Mouse (Mus musculus): ENCODE measurements around the gene Ccdc85c. TPM values are rescaled to one million over a fixed set of nuclear protein-coding genes. Genes with fewer than 3 reads are reported as not detected.

Gene Ccdc85c
- polyA plus RNA-seq, 1 experiment = 22.5 TPM

DNA sequence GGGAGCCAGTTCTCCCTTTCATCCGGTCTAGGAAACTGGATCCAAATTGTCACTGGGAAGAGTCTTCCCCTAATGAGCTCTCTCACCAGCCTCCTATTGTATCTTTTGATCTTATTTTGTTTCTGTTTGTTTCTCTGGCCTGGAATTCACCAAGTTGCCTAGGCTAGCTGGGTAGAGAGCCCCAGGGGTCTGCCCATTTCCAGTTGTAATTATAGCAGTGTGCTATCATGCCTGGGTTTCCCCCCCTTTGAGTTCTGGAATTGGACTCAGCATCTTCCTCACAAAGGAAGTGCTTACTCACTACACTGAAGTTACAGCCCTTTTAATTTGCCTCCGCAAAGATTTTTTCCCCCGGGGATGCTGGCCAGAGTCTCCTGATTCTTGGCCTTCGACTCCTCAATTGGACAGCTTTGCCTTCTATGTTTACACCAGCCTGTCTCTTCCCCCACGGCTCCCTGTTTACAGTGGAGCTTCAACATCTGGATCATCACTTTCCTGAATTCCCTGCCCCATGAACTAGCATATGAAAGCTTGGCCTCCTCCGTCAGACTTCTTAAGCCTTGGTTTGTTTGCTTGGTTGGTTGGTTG lies 28.6 kb upstream of the Ccdc85c start:
- 35% methylated on average over 6 of the region's 6 CpGs for WGBS
- Histone ChIP-seq H3K4me3 (replicated peaks; ENCODE audit: extremely low read depth, low read depth, low read length) (no peak overlapping the region), H3K4me1 (ENCODE audit: control insufficient read depth, insufficient read depth, low read length) (peaks cover 7% of the 10 kb centered on the region; the same call in 1 of the 2 replicates)
- TF ChIP-seq CTCF (IDR thresholded peaks at IDR 0.05; ENCODE audit: insufficient read depth, low read length) (no peak), POLR2A (IDR thresholded peaks at IDR 0.05; ENCODE audit: borderline replicate concordance, extremely low read depth, low read depth, low read length) (no peak)
- DNase-seq = no peak

DNA sequence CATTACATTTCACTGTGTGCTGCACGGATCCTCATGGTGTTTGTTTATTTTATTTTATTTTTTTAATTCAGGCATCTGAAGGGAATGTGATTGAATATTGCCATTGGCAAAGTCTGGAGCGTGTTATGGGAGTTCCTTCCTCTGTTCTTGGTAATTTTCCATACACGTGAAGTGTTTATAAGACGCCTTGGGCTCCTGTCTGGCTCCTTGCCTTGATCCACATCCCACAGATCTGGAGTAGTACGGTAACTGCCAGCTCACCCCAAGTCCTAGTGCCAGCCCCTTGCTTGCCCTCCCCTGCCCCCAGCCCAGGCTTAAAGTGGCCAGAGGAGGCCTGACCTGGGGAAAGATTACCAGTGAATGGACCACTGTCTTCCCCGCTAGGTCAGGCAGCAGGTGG lies 25.8 kb upstream of the Ccdc85c start:
- 45% methylated on average over 6 of the region's 6 CpGs for WGBS
- peaks cover 5% of the 10 kb centered on the region; the same call in 1 of the 2 replicates for H3K4me1 ChIP-seq (ENCODE audit: control insufficient read depth, insufficient read depth, low read length)
- no peak for TF ChIP-seq CTCF (IDR thresholded peaks at IDR 0.05; ENCODE audit: insufficient read depth, low read length)
- TF ChIP-seq POLR2A (IDR thresholded peaks at IDR 0.05; ENCODE audit: borderline replicate concordance, extremely low read depth, low read depth, low read length) = no peak
- no peak overlapping the region for H3K4me3 ChIP-seq (replicated peaks; ENCODE audit: extremely low read depth, low read depth, low read length)
- no peak for DNase-seq

GRCm38 (mm10) chr12:108297033-108297432 lies 21.8 kb upstream of the Ccdc85c start:
- Histone ChIP-seq H3K4me1 (ENCODE audit: control insufficient read depth, insufficient read depth, low read length) (0 out of 2 replicates have a peak, but pooled peaks cover 3% of the 10 kb centered on the region), H3K4me3 (replicated peaks; ENCODE audit: extremely low read depth, low read depth, low read length) (no peak overlapping the region)
- WGBS = 83% methylated on average over 6 of the region's 6 CpGs
- no peak for DNase-seq
- TF ChIP-seq POLR2A (IDR thresholded peaks at IDR 0.05; ENCODE audit: borderline replicate concordance, extremely low read depth, low read depth, low read length) (no peak), CTCF (IDR thresholded peaks at IDR 0.05; ENCODE audit: insufficient read depth, low read length) (peak; percentile 44; the same call in 1 of the 2 replicates)

GRCm38 (mm10) chr12:108294620-108295019 lies 19.4 kb upstream of the Ccdc85c start:
- Histone ChIP-seq H3K4me3 (replicated peaks; ENCODE audit: extremely low read depth, low read depth, low read length) (no peak overlapping the region), H3K4me1 (ENCODE audit: control insufficient read depth, insufficient read depth, low read length) (no peaks in the 10 kb centered on the region)
- TF ChIP-seq POLR2A (IDR thresholded peaks at IDR 0.05; ENCODE audit: borderline replicate concordance, extremely low read depth, low read depth, low read length) (no peak), CTCF (IDR thresholded peaks at IDR 0.05; ENCODE audit: insufficient read depth, low read length) (no peak)
- DNase-seq = no peak
- WGBS = 45% methylated on average over 3 of the region's 3 CpGs

- Histone ChIP-seq H3K4me3 (replicated peaks; ENCODE audit: extremely low read depth, low read depth, low read length) (no peak overlapping the region), H3K4me1 (ENCODE audit: control insufficient read depth, insufficient read depth, low read length) (no peaks in the 10 kb centered on the region)
- peak; percentile 68 for DNase-seq
- WGBS = 8% methylated on average over 8 of the region's 8 CpGs
- TF ChIP-seq POLR2A (IDR thresholded peaks at IDR 0.05; ENCODE audit: borderline replicate concordance, extremely low read depth, low read depth, low read length) = no peak
- TF ChIP-seq CTCF (IDR thresholded peaks at IDR 0.05; ENCODE audit: insufficient read depth, low read length) = peak; percentile 94
These were observed 17.7 kb upstream of the Ccdc85c start for GRCm38 (mm10) chr12:108292957-108293356.

GRCm38 (mm10) chr12:108292419-108292818 lies 17.2 kb upstream of the Ccdc85c start:
- 28% methylated on average over 9 of the region's 9 CpGs for WGBS
- TF ChIP-seq POLR2A (IDR thresholded peaks at IDR 0.05; ENCODE audit: borderline replicate concordance, extremely low read depth, low read depth, low read length) = no peak
- TF ChIP-seq CTCF (IDR thresholded peaks at IDR 0.05; ENCODE audit: insufficient read depth, low read length) = no peak
- Histone ChIP-seq H3K4me3 (replicated peaks; ENCODE audit: extremely low read depth, low read depth, low read length) (no peak overlapping the region), H3K4me1 (ENCODE audit: control insufficient read depth, insufficient read depth, low read length) (no peaks in the 10 kb centered on the region)
- DNase-seq = no peak

DNA sequence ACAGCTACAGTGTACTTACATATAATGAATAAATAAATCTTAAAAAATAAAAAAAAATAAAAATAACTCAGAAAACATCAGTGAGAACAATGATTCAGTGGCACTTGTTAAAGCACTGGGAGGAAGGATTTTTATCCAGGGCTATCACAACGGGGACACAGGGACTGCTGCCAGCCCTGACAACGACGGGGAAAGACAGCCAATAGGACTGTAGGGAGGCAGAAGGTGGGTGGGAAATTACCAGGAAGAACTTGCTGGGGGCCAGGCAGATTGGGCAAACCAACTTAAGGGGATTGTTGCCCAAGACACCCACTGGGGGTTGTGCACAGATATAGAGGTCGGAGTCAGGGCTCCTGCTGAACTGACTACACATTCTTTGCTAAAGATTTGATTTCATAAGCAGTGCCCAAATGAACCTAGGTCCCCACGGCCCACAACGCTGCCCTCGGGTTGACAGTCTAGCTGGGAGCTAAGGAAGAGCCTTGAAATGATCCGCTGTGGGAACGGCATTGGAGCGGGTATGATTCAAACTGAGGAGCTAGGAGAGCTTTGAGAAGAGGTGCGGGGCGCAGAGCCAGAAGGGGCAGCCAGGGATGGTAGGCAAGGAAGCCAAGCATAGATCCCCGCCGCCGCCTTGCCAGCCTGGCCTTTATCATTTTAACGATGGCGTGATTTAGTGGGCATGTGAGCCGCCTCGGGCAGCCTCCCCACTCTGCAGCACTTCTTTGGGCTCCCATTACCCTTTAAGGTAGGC lies 13.1 kb upstream of the Ccdc85c start:
- DNase-seq = no peak
- Histone ChIP-seq H3K4me1 (ENCODE audit: control insufficient read depth, insufficient read depth, low read length) (no peaks in the 10 kb centered on the region), H3K4me3 (replicated peaks; ENCODE audit: extremely low read depth, low read depth, low read length) (no peak overlapping the region)
- TF ChIP-seq POLR2A (IDR thresholded peaks at IDR 0.05; ENCODE audit: borderline replicate concordance, extremely low read depth, low read depth, low read length) (no peak), CTCF (IDR thresholded peaks at IDR 0.05; ENCODE audit: insufficient read depth, low read length) (no peak)
- 87% methylated on average over 19 of the region's 19 CpGs for WGBS

DNA sequence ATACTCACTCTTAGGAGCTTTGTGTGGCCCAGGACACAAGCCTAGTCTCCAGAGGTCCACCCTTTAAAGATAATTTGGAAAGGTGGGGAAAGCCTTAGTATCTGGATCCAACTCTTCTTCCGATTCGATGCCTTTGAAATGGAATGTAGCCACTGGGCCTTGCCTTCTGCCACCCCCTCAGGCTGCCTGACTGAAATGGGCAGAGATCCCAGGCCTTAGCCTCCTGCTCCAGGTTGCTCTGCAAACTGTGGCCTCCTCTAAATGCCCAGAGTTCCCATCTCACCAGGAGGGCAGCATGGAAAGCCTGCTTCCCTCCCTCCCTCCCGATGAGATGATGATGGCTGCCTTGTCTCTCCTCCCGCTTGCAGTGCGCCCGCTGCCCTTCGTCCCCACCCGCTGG lies 11.8 kb upstream of the Ccdc85c start:
- WGBS = 95% methylated on average over 8 of the region's 8 CpGs

GRCm38 (mm10) chr12:108286381-108286780 lies 11.2 kb upstream of the Ccdc85c start:
- Histone ChIP-seq H3K4me3 (replicated peaks; ENCODE audit: extremely low read depth, low read depth, low read length) (no peak overlapping the region), H3K4me1 (ENCODE audit: control insufficient read depth, insufficient read depth, low read length) (no peaks in the 10 kb centered on the region)
- 87% methylated on average over 4 of the region's 4 CpGs for WGBS
- no peak for DNase-seq
- TF ChIP-seq CTCF (IDR thresholded peaks at IDR 0.05; ENCODE audit: insufficient read depth, low read length) (no peak), POLR2A (IDR thresholded peaks at IDR 0.05; ENCODE audit: borderline replicate concordance, extremely low read depth, low read depth, low read length) (no peak)

More for the DNA sequence above, 11.8 kb upstream of the Ccdc85c start:
- DNase-seq = no peak
- no peak overlapping the region for H3K4me3 ChIP-seq (replicated peaks; ENCODE audit: extremely low read depth, low read depth, low read length)
- no peaks in the 10 kb centered on the region for H3K4me1 ChIP-seq (ENCODE audit: control insufficient read depth, insufficient read depth, low read length)
- TF ChIP-seq POLR2A (IDR thresholded peaks at IDR 0.05; ENCODE audit: borderline replicate concordance, extremely low read depth, low read depth, low read length) (no peak), CTCF (IDR thresholded peaks at IDR 0.05; ENCODE audit: insufficient read depth, low read length) (no peak)
